Mouse (Mus musculus): Measurements from ENCODE around the gene Spats1. TPM values are rescaled to one million over a fixed set of nuclear protein-coding genes. Genes with fewer than 3 reads are reported as not detected.

The Spats1 gene
- polyA plus RNA-seq, 1 experiment: not detected

DNA sequence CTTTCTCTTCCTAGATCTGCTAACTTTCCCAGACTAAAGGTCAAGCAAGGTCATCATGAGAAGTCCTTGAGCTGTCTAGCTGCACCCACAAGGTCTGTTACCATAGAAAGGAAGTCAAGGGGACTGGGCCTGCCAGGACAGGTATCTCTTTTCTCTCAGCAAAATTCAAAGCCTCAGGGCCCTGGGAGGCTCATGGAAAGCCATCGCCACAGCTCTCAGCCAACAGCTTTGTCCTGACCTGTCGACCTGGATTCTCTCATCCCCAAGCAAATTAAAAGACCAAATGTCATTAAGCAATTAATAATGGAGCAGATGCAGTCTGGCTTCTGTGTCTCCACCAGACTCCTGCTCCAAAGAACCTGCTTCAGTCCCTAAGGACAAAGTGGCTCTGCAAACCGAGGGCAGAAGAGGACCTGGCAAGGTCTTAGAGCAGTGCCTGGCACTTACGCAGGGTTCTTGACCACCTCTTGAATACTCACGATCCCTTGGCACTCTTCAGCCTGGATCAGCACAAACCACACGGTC lies 30.8 kb upstream of the Spats1 start:
- H3K4me3 ChIP-seq (ENCODE audit: extremely low read depth, insufficient read depth, insufficient read length): no peak overlapping the region
- no peaks in the 10 kb centered on the region for H3K36me3 ChIP-seq (ENCODE audit: control insufficient read depth, insufficient read depth, low read length)
- 78% methylated on average over 6 of the region's 6 CpGs for WGBS
- DNase-seq (ENCODE audit: low read depth in 1 of 2, low spot score in 2 of 2): no peak
- no peaks in the 10 kb centered on the region for H3K27me3 ChIP-seq (ENCODE audit: control insufficient read depth, insufficient read depth, low read length)
- no peak overlapping the region for H3K27ac ChIP-seq (ENCODE audit: insufficient read depth, low read length)
- no peaks in the 10 kb centered on the region for H3K4me1 ChIP-seq (ENCODE audit: control insufficient read depth, insufficient read depth, insufficient read length)
- TF ChIP-seq POLR2A (IDR thresholded peaks at IDR 0.05; ENCODE audit: low read depth, low read length) (no peak), CTCF (IDR thresholded peaks at IDR 0.05; ENCODE audit: extremely low read depth, insufficient read depth, insufficient read length, insufficient replicate concordance) (no peak)

DNA sequence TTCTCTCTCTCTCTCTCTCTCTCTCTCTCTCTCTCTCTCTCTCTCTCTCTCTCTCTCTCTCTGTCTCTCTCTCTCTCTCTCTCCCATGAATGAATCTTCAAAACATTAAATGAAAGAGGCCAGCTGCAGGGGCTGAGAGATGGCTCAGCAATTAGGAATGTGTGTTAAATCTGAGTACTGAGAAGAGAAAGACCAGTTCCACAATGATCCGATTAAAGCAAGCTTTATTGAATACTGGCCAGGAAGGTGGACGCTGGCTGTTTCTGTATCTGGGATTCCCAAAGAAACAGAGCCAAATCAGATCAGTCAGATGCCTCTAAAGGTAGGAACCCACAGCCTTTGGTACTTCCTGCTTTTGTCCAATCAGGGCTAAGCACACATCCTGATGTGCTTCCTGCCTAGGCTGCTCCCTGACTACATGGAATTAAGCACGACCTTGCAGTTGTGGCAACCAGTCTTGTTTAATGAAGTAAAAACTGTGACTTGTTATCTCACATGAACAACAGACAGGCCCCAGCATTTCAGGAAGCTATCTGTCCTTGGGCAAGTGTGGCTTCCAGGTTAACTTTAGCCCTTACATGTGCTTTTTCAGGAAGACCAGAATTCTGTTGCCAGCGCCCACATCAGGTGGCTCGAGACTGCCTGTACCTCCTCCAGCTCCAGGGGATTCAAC lies 28.2 kb upstream of the Spats1 start:
- no peak for DNase-seq (ENCODE audit: low read depth in 1 of 2, low spot score in 2 of 2)
- Histone ChIP-seq H3K27ac (ENCODE audit: insufficient read depth, low read length) (no peak overlapping the region), H3K27me3 (ENCODE audit: control insufficient read depth, insufficient read depth, low read length) (no peaks in the 10 kb centered on the region), H3K36me3 (ENCODE audit: control insufficient read depth, insufficient read depth, low read length) (no peaks in the 10 kb centered on the region), H3K4me3 (ENCODE audit: extremely low read depth, insufficient read depth, insufficient read length) (no peak overlapping the region), H3K4me1 (ENCODE audit: control insufficient read depth, insufficient read depth, insufficient read length) (no peaks in the 10 kb centered on the region)
- WGBS: 12% methylated on average over 5 of the region's 5 CpGs
- TF ChIP-seq POLR2A (IDR thresholded peaks at IDR 0.05; ENCODE audit: low read depth, low read length): no peak
- TF ChIP-seq CTCF (IDR thresholded peaks at IDR 0.05; ENCODE audit: extremely low read depth, insufficient read depth, insufficient read length, insufficient replicate concordance): no peak

DNA sequence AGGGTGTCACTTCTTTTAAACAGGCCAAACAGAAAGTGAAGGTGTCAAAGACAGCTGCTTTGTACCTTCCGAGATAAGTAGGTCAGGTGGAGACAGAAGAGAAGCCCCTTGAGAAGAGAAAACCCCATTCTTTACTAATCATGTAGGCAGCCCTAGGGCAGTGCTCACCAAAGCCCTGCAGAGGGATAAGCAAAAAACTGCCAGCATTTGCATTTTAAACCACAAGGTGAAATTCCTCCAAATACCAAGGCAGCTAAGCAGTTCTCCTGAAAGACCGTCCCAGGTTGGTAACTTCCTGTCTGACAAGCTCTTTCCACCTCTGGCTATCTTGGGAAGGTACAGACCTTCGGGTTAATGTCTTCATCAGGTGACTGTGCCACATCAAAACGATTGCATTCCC lies 27.1 kb upstream of the Spats1 start:
- no peaks in the 10 kb centered on the region for H3K36me3 ChIP-seq (ENCODE audit: control insufficient read depth, insufficient read depth, low read length)
- H3K27me3 ChIP-seq (ENCODE audit: control insufficient read depth, insufficient read depth, low read length): no peaks in the 10 kb centered on the region
- WGBS: 40% methylated on average over 4 of the region's 4 CpGs
- no peak for TF ChIP-seq CTCF (IDR thresholded peaks at IDR 0.05; ENCODE audit: extremely low read depth, insufficient read depth, insufficient read length, insufficient replicate concordance)
- TF ChIP-seq POLR2A (IDR thresholded peaks at IDR 0.05; ENCODE audit: low read depth, low read length): no peak
- no peak overlapping the region for H3K27ac ChIP-seq (ENCODE audit: insufficient read depth, low read length)
- no peaks in the 10 kb centered on the region for H3K4me1 ChIP-seq (ENCODE audit: control insufficient read depth, insufficient read depth, insufficient read length)
- no peak for DNase-seq (ENCODE audit: low read depth in 1 of 2, low spot score in 2 of 2)
- H3K4me3 ChIP-seq (ENCODE audit: extremely low read depth, insufficient read depth, insufficient read length): no peak overlapping the region

DNA sequence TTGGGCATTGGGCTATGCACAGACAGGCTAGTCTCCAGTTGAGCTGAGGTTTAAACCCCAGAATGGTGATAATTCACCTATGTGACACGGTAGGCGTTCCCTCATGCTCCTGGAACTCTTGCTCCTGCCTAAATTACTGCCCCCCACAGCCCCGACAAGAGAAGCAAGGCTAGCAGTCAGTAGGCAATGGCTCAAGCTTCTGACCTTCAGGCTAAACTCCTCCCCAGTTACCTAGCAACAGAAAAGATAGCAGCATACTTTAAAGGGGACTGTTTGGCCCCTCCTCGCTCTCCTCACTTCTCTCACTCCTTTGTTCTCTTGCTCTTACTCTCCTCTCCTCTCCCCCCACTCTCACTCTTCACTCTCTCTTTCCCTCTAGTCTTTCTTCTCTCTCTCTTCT lies 25.8 kb upstream of the Spats1 start:
- no peak for TF ChIP-seq CTCF (IDR thresholded peaks at IDR 0.05; ENCODE audit: extremely low read depth, insufficient read depth, insufficient read length, insufficient replicate concordance)
- TF ChIP-seq POLR2A (IDR thresholded peaks at IDR 0.05; ENCODE audit: low read depth, low read length): no peak
- no peaks in the 10 kb centered on the region for H3K36me3 ChIP-seq (ENCODE audit: control insufficient read depth, insufficient read depth, low read length)
- H3K4me3 ChIP-seq (ENCODE audit: extremely low read depth, insufficient read depth, insufficient read length): no peak overlapping the region
- no peaks in the 10 kb centered on the region for H3K27me3 ChIP-seq (ENCODE audit: control insufficient read depth, insufficient read depth, low read length)
- H3K4me1 ChIP-seq (ENCODE audit: control insufficient read depth, insufficient read depth, insufficient read length): no peaks in the 10 kb centered on the region
- 94% methylated on average over 4 of the region's 4 CpGs for WGBS
- H3K27ac ChIP-seq (ENCODE audit: insufficient read depth, low read length): no peak overlapping the region
- DNase-seq (ENCODE audit: low read depth in 1 of 2, low spot score in 2 of 2): no peak

DNA sequence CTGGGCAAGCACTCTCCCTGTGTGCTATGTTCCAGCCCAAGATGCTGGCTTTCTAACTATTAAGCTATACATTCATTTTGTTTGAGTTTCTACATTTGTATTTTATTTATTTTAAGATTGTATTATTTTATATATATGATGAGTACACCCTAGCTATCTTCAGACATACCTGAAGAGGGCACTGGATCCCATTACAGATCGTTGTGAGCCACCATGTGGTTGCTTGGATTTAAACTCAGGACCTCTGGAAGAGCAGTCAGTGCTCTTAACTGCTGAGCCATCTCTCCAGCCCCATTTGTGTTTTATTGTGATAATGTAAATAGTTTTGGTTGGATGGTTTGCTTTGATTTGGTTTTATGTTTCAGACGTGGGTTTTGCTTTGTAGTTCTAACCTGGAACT lies 24.3 kb upstream of the Spats1 start:
- Histone ChIP-seq H3K36me3 (ENCODE audit: control insufficient read depth, insufficient read depth, low read length) (no peaks in the 10 kb centered on the region), H3K4me3 (ENCODE audit: extremely low read depth, insufficient read depth, insufficient read length) (no peak overlapping the region), H3K27ac (ENCODE audit: insufficient read depth, low read length) (no peak overlapping the region), H3K27me3 (ENCODE audit: control insufficient read depth, insufficient read depth, low read length) (no peaks in the 10 kb centered on the region), H3K4me1 (ENCODE audit: control insufficient read depth, insufficient read depth, insufficient read length) (no peaks in the 10 kb centered on the region)
- TF ChIP-seq POLR2A (IDR thresholded peaks at IDR 0.05; ENCODE audit: low read depth, low read length): no peak
- TF ChIP-seq CTCF (IDR thresholded peaks at IDR 0.05; ENCODE audit: extremely low read depth, insufficient read depth, insufficient read length, insufficient replicate concordance): no peak
- no peak for DNase-seq (ENCODE audit: low read depth in 1 of 2, low spot score in 2 of 2)
- 30% methylated on average over 2 of the region's 2 CpGs for WGBS

DNA sequence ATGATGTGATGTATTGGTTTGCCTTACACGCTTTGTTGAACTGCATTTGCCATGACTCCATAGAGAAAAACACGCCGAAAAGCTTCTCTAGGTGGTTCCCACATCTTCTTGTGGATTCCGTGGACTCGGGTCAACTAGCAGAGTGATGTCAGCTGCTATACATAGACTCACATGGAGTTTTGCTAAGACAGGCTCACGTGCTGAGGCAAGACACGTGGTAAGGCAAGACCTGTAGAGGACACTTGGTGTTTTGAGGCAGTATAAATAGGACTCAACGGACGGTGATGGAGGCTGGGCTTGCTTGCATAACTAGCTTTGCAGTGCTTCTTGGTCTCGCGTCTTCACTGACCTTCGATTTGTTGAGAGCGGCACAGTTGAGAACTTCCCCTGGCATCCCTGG lies 23.2 kb upstream of the Spats1 start:
- no peak overlapping the region for H3K4me3 ChIP-seq (ENCODE audit: extremely low read depth, insufficient read depth, insufficient read length)
- no peak for DNase-seq (ENCODE audit: low read depth in 1 of 2, low spot score in 2 of 2)
- H3K36me3 ChIP-seq (ENCODE audit: control insufficient read depth, insufficient read depth, low read length): no peaks in the 10 kb centered on the region
- H3K27ac ChIP-seq (ENCODE audit: insufficient read depth, low read length): no peak overlapping the region
- TF ChIP-seq CTCF (IDR thresholded peaks at IDR 0.05; ENCODE audit: extremely low read depth, insufficient read depth, insufficient read length, insufficient replicate concordance) (no peak), POLR2A (IDR thresholded peaks at IDR 0.05; ENCODE audit: low read depth, low read length) (no peak)
- WGBS: 91% methylated on average over 13 of the region's 13 CpGs
- H3K4me1 ChIP-seq (ENCODE audit: control insufficient read depth, insufficient read depth, insufficient read length): no peaks in the 10 kb centered on the region
- no peaks in the 10 kb centered on the region for H3K27me3 ChIP-seq (ENCODE audit: control insufficient read depth, insufficient read depth, low read length)

DNA sequence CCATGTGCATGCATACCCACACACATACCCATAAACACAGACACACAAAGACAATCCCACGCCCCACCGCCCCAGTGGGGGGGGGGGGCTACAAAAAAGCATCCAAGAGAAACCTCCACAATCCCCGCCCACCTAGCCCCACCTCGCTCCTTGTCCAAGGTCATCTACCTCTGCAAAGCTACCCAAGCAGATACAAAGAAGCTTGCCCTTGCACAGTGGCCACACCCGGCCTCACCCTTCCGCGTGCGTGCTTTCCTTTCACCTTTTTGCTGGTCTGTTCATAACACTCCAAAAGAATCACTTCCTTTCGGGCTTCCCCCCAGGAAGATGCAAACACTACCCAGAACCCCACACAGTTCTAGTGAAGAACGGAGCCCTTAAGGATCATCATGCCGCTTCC lies 20.2 kb upstream of the Spats1 start:
- TF ChIP-seq POLR2A (IDR thresholded peaks at IDR 0.05; ENCODE audit: low read depth, low read length) (no peak), CTCF (IDR thresholded peaks at IDR 0.05; ENCODE audit: extremely low read depth, insufficient read depth, insufficient read length, insufficient replicate concordance) (no peak)
- Histone ChIP-seq H3K27ac (ENCODE audit: insufficient read depth, low read length) (no peak overlapping the region), H3K4me3 (ENCODE audit: extremely low read depth, insufficient read depth, insufficient read length) (no peak overlapping the region), H3K4me1 (ENCODE audit: control insufficient read depth, insufficient read depth, insufficient read length) (no peaks in the 10 kb centered on the region), H3K27me3 (ENCODE audit: control insufficient read depth, insufficient read depth, low read length) (no peaks in the 10 kb centered on the region), H3K36me3 (ENCODE audit: control insufficient read depth, insufficient read depth, low read length) (no peaks in the 10 kb centered on the region)
- 82% methylated on average over 11 of the region's 11 CpGs for WGBS
- no peak for DNase-seq (ENCODE audit: low read depth in 1 of 2, low spot score in 2 of 2)
